Mouse (Mus musculus): ENCODE data around the gene Lamc3. TPM values are rescaled to one million over a fixed set of nuclear protein-coding genes. Genes with fewer than 3 reads are reported as not detected.

Lamc3 gene
- total RNA-seq (2021) = under 1 TPM; 0.60 to 0.66 TPM
- long read RNA-seq, experiment 1 = 0 reads
- long read RNA-seq, experiment 2, partial matches to known transcripts = 0 of 2 reads
- long read RNA-seq, experiment 2, other reads (novel, unspliced or antisense) = 2 of 2 reads

- peak; percentile 70 for DNase-seq
- intact Hi-C loops (cut with DNase I; ENCODE audit: low total_unique reads) = no loop called here
Measured at GRCm38 (mm10) chr2:31887030-31887429, at the start of gene Lamc3. TSS of gene Lamc3 (plus strand) at chr2:31887291.

GRCm38 (mm10) chr2:31838868-31839267, 48.2 kb upstream of the Lamc3 start:
- intact Hi-C loops (cut with DNase I; ENCODE audit: low total_unique reads) = no loop called here

GRCm38 (mm10) chr2:31844729-31845136, 42.4 kb upstream of the Lamc3 start:
- intact Hi-C loops (cut with DNase I; ENCODE audit: low total_unique reads) = no loop called here
- no peak for DNase-seq

More at GRCm38 (mm10) chr2:31838868-31839267, 48.2 kb upstream of the Lamc3 start:
- DNase-seq = no peak

GRCm38 (mm10) chr2:31845512-31845895, 41.6 kb upstream of the Lamc3 start:
- DNase-seq = no peak
- intact Hi-C loops (cut with DNase I; ENCODE audit: low total_unique reads) = no loop called here

GRCm38 (mm10) chr2:31845896-31846691, 41.0 kb upstream of the Lamc3 start, which contains the start of gene Fibcd1:
TSS of gene Fibcd1 (minus strand) at chr2:31846005.
- intact Hi-C loops (cut with DNase I; ENCODE audit: low total_unique reads) = no loop called here

GRCm38 (mm10) chr2:31846692-31847660, 40.1 kb upstream of the Lamc3 start:
- DNase-seq = no peak
- intact Hi-C loops (cut with DNase I; ENCODE audit: low total_unique reads) = no loop called here

More at GRCm38 (mm10) chr2:31845896-31846691, 41.0 kb upstream of the Lamc3 start, which contains the start of gene Fibcd1:
- DNase-seq = no peak

- no peak for DNase-seq
- intact Hi-C loops (cut with DNase I; ENCODE audit: low total_unique reads) = no loop called here
Measured at GRCm38 (mm10) chr2:31847908-31848307, 39.2 kb upstream of the Lamc3 start.

GRCm38 (mm10) chr2:31850141-31850540, 37.0 kb upstream of the Lamc3 start:
- intact Hi-C loops (cut with DNase I; ENCODE audit: low total_unique reads) = no loop called here

GRCm38 (mm10) chr2:31855991-31856390, 31.1 kb upstream of the Lamc3 start:
- DNase-seq = no peak
- intact Hi-C loops (cut with DNase I; ENCODE audit: low total_unique reads) = no loop called here

More at GRCm38 (mm10) chr2:31850141-31850540, 37.0 kb upstream of the Lamc3 start:
- DNase-seq = no peak

GRCm38 (mm10) chr2:31857180-31857579, 29.9 kb upstream of the Lamc3 start:
- no peak for DNase-seq
- intact Hi-C loops (cut with DNase I; ENCODE audit: low total_unique reads) = no loop called here

- intact Hi-C loops (cut with DNase I; ENCODE audit: low total_unique reads) = no loop called here
- DNase-seq = no peak
Measured at GRCm38 (mm10) chr2:31858500-31858899, 28.6 kb upstream of the Lamc3 start.

- intact Hi-C loops (cut with DNase I; ENCODE audit: low total_unique reads) = no loop called here
- DNase-seq = no peak
Measured at GRCm38 (mm10) chr2:31862919-31863318, 24.2 kb upstream of the Lamc3 start.

GRCm38 (mm10) chr2:31863766-31864165, 23.3 kb upstream of the Lamc3 start:
- intact Hi-C loops (cut with DNase I; ENCODE audit: low total_unique reads) = no loop called here

GRCm38 (mm10) chr2:31864891-31865290, 22.2 kb upstream of the Lamc3 start:
- no peak for DNase-seq
- intact Hi-C loops (cut with DNase I; ENCODE audit: low total_unique reads) = no loop called here

More at GRCm38 (mm10) chr2:31863766-31864165, 23.3 kb upstream of the Lamc3 start:
- no peak for DNase-seq

GRCm38 (mm10) chr2:31865322-31865721, 21.8 kb upstream of the Lamc3 start:
- no peak for DNase-seq
- intact Hi-C loops (cut with DNase I; ENCODE audit: low total_unique reads) = no loop called here

- no peak for DNase-seq
- intact Hi-C loops (cut with DNase I; ENCODE audit: low total_unique reads) = no loop called here
Measured at GRCm38 (mm10) chr2:31865794-31866193, 21.3 kb upstream of the Lamc3 start.

- intact Hi-C loops (cut with DNase I; ENCODE audit: low total_unique reads) = no loop called here
- no peak for DNase-seq
Measured at GRCm38 (mm10) chr2:31867773-31868537, 19.1 kb upstream of the Lamc3 start.

- intact Hi-C loops (cut with DNase I; ENCODE audit: low total_unique reads) = no loop called here
- peak; percentile 51 for DNase-seq
Measured at GRCm38 (mm10) chr2:31868538-31869164, 18.4 kb upstream of the Lamc3 start.

- intact Hi-C loops (cut with DNase I; ENCODE audit: low total_unique reads) = no loop called here
- no peak for DNase-seq
Measured at GRCm38 (mm10) chr2:31869692-31870091, 17.4 kb upstream of the Lamc3 start.
